Mouse (Mus musculus): Measurements from ENCODE around the gene Klhdc4. TPM values are rescaled to one million over a fixed set of nuclear protein-coding genes. Genes with fewer than 3 reads are reported as not detected.

Gene Klhdc4
- polyA plus RNA-seq, 2 experiments: 15.6 to 17.0 TPM

DNA sequence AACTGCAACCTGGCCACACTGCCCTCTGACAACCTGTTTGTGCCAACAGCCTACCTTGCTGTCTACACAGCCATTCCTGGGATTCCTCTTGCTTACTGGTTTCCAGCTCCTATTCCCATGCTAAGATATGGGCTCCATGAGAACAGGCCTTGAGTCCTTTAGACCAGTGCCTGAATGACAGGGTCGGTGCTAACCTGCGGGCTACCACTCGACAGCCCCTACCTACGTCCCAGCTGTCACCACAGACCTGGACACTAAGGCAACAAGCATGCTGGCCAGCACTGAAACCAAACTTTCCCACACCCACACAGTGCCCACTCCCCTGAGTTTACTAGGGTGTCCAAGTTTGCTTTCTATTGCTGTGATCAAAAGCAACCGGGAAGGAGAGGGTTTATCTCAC lies 1.6 kb downstream of the Klhdc4 start:
- Histone ChIP-seq H3K36me3 (replicated peaks; ENCODE audit: control insufficient read depth, insufficient read depth, low read depth) (no peaks in the 10 kb centered on the region), H3K9me3 (ENCODE audit: control insufficient read depth, low read length) (no peaks in the 10 kb centered on the region), H3K27me3 (ENCODE audit: control insufficient read depth, insufficient read depth, low read length) (no peaks in the 10 kb centered on the region), H3K4me1 (replicated peaks; ENCODE audit: control insufficient read depth in 2 of 2, insufficient read depth in 2 of 2, low read length in 1 of 2) (peaks cover 6 to 12% of the 10 kb centered on the region in 2 experiments; a peak in 3 of 4 replicates), H3K27ac (no peak overlapping the region), H3K9ac (replicated peaks) (no peak overlapping the region), H3K4me2 (ENCODE audit: low read depth) (no peak overlapping the region), H3K4me3 (ENCODE audit: insufficient read depth in 1 of 2, low read depth in 2 of 2, low read length in 2 of 2) (no peak overlapping the region)
- TF ChIP-seq EP300 (IDR thresholded peaks at IDR 0.05; ENCODE audit: low read depth): no peak
- no peak for TF ChIP-seq CTCF (IDR thresholded peaks at IDR 0.05; ENCODE audit: low read depth)
- ATAC-seq (ENCODE audit: insufficient read depth): no peak
- no peak for DNase-seq (ENCODE audit: low read depth in 3 of 3, low spot score in 3 of 3)
- 78% methylated on average over 5 of the region's 5 CpGs for WGBS (ENCODE audit: insufficient replicate concordance)

DNA sequence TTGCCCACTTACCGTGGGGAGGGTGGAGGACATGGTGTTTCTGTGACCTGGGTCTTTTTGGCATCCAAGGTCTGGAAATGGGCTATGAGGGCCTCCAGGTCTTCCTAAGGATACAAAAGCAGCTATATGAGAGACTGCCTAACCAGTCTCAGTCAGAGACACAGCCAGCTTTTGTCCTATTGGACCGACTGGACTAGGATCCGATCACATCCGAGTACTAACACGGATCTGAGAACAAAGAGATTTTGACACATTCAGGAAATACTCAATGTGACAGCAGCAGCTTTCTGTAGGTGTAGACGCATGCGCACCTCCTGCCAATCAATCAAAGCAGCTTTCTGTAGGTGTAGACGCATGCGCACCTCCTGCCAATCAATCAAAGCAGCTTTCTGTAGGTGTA lies 7.6 kb downstream of the Klhdc4 start:
- no peak overlapping the region for H3K27ac ChIP-seq
- WGBS (ENCODE audit: insufficient replicate concordance): 81% methylated on average over 8 of the region's 9 CpGs
- H3K9ac ChIP-seq (replicated peaks): no peak overlapping the region
- ATAC-seq (ENCODE audit: insufficient read depth) (no peak), DNase-seq (ENCODE audit: low read depth in 3 of 3, low spot score in 3 of 3) (no peak)
- H3K9me3 ChIP-seq (ENCODE audit: control insufficient read depth, low read length): no peaks in the 10 kb centered on the region
- H3K27me3 ChIP-seq (ENCODE audit: control insufficient read depth, insufficient read depth, low read length): no peaks in the 10 kb centered on the region
- H3K4me1 ChIP-seq (replicated peaks; ENCODE audit: control insufficient read depth in 2 of 2, insufficient read depth in 2 of 2, low read length in 1 of 2): no peaks in the 10 kb centered on the region
- no peaks in the 10 kb centered on the region for H3K36me3 ChIP-seq (replicated peaks; ENCODE audit: control insufficient read depth, insufficient read depth, low read depth)
- H3K4me3 ChIP-seq (ENCODE audit: insufficient read depth in 1 of 2, low read depth in 2 of 2, low read length in 2 of 2): no peak overlapping the region
- H3K4me2 ChIP-seq (ENCODE audit: low read depth): no peak overlapping the region
- TF ChIP-seq CTCF (IDR thresholded peaks at IDR 0.05; ENCODE audit: low read depth): no peak
- no peak for TF ChIP-seq EP300 (IDR thresholded peaks at IDR 0.05; ENCODE audit: low read depth)

DNA sequence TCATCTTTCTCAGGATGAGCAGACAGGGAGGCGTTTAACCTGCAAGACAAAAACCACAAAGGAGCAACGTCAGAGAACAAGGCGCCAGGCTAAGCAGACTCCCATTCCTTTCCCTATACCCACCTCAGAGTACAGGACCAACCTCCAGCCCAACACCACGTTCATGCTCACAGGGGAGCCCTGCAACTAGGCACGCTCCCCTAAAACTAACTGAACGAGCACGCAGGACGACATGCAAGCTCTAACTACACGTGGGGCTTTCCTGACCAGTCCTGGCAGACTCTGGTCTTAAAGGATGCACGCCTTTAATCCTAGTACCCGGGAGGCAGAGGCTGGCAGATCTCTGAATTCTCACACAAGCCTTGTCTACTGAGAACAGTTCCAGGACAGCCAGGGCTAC lies 8.0 kb downstream of the Klhdc4 start:
- no peaks in the 10 kb centered on the region for H3K9me3 ChIP-seq (ENCODE audit: control insufficient read depth, low read length)

DNA sequence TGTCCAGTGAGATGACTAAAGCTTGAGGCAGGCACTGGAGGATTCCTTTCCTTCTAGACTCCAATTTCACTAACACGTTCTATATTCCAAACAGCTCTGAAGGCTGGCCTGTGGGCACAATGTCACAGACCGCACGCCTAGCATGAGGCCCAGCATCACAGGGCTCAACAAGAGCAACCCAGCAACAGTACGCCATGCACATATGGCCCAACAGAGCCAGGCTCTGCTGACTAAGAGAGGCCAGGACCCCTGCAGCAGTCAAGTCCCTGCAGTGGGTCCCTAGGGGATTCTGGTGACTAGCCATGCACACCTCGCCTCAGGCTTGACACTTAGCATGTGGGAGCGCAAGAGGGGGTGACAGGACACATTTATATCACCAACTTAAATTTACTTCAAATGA lies 8.5 kb downstream of the Klhdc4 start:
- Histone ChIP-seq H3K27ac (no peak overlapping the region), H3K9me3 (ENCODE audit: control insufficient read depth, low read length) (no peaks in the 10 kb centered on the region), H3K4me2 (ENCODE audit: low read depth) (no peak overlapping the region), H3K4me1 (replicated peaks; ENCODE audit: control insufficient read depth in 2 of 2, insufficient read depth in 2 of 2, low read length in 1 of 2) (no peaks in the 10 kb centered on the region), H3K9ac (replicated peaks) (no peak overlapping the region), H3K4me3 (ENCODE audit: insufficient read depth in 1 of 2, low read depth in 2 of 2, low read length in 2 of 2) (no peak overlapping the region), H3K27me3 (ENCODE audit: control insufficient read depth, insufficient read depth, low read length) (no peaks in the 10 kb centered on the region), H3K36me3 (replicated peaks; ENCODE audit: control insufficient read depth, insufficient read depth, low read depth) (no peaks in the 10 kb centered on the region)
- DNase-seq (ENCODE audit: low read depth in 3 of 3, low spot score in 3 of 3): no peak
- 76% methylated on average over 6 of the region's 6 CpGs for WGBS (ENCODE audit: insufficient replicate concordance)
- ATAC-seq (ENCODE audit: insufficient read depth): no peak
- TF ChIP-seq EP300 (IDR thresholded peaks at IDR 0.05; ENCODE audit: low read depth) (no peak), CTCF (IDR thresholded peaks at IDR 0.05; ENCODE audit: low read depth) (no peak)

More for the DNA sequence above, 8.0 kb downstream of the Klhdc4 start:
- H3K9ac ChIP-seq (replicated peaks): no peak overlapping the region
- H3K27ac ChIP-seq: no peak overlapping the region
- H3K36me3 ChIP-seq (replicated peaks; ENCODE audit: control insufficient read depth, insufficient read depth, low read depth): no peaks in the 10 kb centered on the region
- TF ChIP-seq EP300 (IDR thresholded peaks at IDR 0.05; ENCODE audit: low read depth) (no peak), CTCF (IDR thresholded peaks at IDR 0.05; ENCODE audit: low read depth) (no peak)
- no peaks in the 10 kb centered on the region for H3K4me1 ChIP-seq (replicated peaks; ENCODE audit: control insufficient read depth in 2 of 2, insufficient read depth in 2 of 2, low read length in 1 of 2)
- no peak overlapping the region for H3K4me3 ChIP-seq (ENCODE audit: insufficient read depth in 1 of 2, low read depth in 2 of 2, low read length in 2 of 2)
- ATAC-seq (ENCODE audit: insufficient read depth) (no peak), DNase-seq (ENCODE audit: low read depth in 3 of 3, low spot score in 3 of 3) (no peak)
- 77% methylated on average over 11 of the region's 11 CpGs for WGBS (ENCODE audit: insufficient replicate concordance)
- no peak overlapping the region for H3K4me2 ChIP-seq (ENCODE audit: low read depth)
- H3K27me3 ChIP-seq (ENCODE audit: control insufficient read depth, insufficient read depth, low read length): no peaks in the 10 kb centered on the region

DNA sequence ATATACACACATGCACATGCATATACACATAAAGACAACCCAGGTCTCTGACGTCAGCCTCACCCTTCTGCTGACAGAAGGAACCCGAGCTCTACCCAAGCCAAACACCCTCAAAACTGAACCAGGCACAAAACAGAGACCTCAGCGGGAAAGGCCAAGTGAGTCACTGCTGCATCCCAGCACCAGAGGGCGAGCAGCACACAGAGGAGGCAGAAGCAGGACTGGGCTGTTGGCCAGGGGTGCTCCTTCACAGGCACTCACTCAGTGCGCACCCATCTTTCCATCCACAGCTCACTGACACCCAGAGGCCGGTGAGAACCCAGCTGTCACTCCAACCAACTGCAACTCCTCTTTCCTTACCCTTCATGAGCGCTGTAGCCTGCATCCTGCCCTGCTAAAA lies 11.1 kb downstream of the Klhdc4 start:
- Histone ChIP-seq H3K4me1 (replicated peaks; ENCODE audit: control insufficient read depth in 2 of 2, insufficient read depth in 2 of 2, low read length in 1 of 2) (no peaks in the 10 kb centered on the region), H3K27me3 (ENCODE audit: control insufficient read depth, insufficient read depth, low read length) (no peaks in the 10 kb centered on the region), H3K4me2 (ENCODE audit: low read depth) (no peak overlapping the region), H3K27ac (no peak overlapping the region), H3K4me3 (ENCODE audit: insufficient read depth in 1 of 2, low read depth in 2 of 2, low read length in 2 of 2) (no peak overlapping the region), H3K9me3 (ENCODE audit: control insufficient read depth, low read length) (no peaks in the 10 kb centered on the region), H3K9ac (replicated peaks) (no peak overlapping the region), H3K36me3 (replicated peaks; ENCODE audit: control insufficient read depth, insufficient read depth, low read depth) (no peaks in the 10 kb centered on the region)
- WGBS (ENCODE audit: insufficient replicate concordance): 70% methylated on average over 7 of the region's 7 CpGs
- TF ChIP-seq EP300 (IDR thresholded peaks at IDR 0.05; ENCODE audit: low read depth): no peak
- peak; percentile 26; the same call in 1 of the 2 replicates for TF ChIP-seq CTCF (IDR thresholded peaks at IDR 0.05; ENCODE audit: low read depth)
- no peak for ATAC-seq (ENCODE audit: insufficient read depth)
- no peak for DNase-seq (ENCODE audit: low read depth in 3 of 3, low spot score in 3 of 3)

Data from liver, embryonic 14.5 days (tissue).